Mouse (Mus musculus): Measurements from ENCODE around the gene Snx18. TPM values are rescaled to one million over a fixed set of nuclear protein-coding genes. Genes with fewer than 3 reads are reported as not detected.

The Snx18 gene
- total and polyA plus RNA-seq, 3 experiments: 8.3 to 20.4 (median 18.0) TPM

DNA sequence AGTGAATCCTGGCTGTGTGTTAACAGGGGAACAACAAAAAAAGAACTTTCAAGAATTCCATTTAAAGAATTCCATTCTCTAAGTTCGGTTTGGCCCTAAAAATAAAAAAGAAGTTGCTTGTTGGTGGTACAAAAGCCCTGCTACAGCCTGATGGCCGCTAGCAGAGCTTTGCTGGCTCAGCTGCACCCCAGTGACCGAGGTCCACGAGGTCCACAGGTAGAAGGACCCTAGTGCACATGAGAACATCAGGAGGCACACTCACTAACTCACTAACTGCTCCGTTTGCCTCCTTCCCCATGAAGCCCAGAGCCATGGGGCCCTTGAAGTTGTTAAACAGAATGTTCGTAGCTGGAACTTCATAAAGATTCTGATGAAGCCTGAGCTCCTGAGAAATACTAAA, 14.0 kb downstream of the Snx18 start:
- Histone ChIP-seq H3K27ac (peak overlapping the region; percentile 48), H3K27me3 (ENCODE audit: control insufficient read depth, insufficient read depth, low read length) (no peaks in the 10 kb centered on the region), H3K79me2 (replicated peaks; ENCODE audit: control insufficient read depth, insufficient read depth, low read length) (peaks cover 12% of the 10 kb centered on the region), H3K4me3 (no peak overlapping the region), H3K9ac (ENCODE audit: low read depth, low read length) (no peak overlapping the region), H3K36me3 (ENCODE audit: control insufficient read depth, insufficient read depth, low read length) (no peaks in the 10 kb centered on the region; the same call in 1 of the 2 replicates), H3K4me1 (ENCODE audit: control insufficient read depth, insufficient read depth, low read length) (peaks cover 22% of the 10 kb centered on the region)
- TF ChIP-seq EP300 (IDR thresholded peaks at IDR 0.05; ENCODE audit: insufficient read depth, low read depth, low read length) (no peak), POLR2A (IDR thresholded peaks at IDR 0.05; ENCODE audit: insufficient read depth, low read depth, low read length) (no peak), CTCF (IDR thresholded peaks at IDR 0.05) (no peak)
- WGBS: 62% methylated on average over 6 of the region's 6 CpGs
- intact Hi-C loops (cut with DNase I): no loop called here
- DNase-seq: peak in 1 of 2 experiments; percentile 15

DNA sequence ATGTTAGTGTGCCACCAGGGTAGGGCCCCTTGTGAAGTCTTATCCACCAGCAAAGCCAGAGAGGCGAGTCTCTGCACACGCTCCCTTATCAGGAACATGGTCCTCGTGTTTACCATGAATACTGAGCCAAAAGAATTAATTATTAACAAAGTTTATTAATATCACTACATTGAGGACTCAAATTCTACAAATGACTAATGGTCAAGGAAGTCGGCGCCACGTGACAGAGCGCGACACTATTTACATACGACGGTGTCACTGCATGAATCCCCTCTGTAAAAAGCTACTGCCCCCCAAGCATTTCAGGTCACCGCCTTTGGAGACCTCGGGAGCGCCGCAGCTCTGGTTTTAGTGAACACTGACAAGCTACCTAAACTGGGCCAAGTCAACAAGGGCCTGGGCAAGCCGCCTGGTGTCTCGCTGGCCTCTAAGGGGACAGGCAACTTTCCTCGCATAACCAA, 15.5 kb downstream of the Snx18 start:
- no peak for TF ChIP-seq EP300 (IDR thresholded peaks at IDR 0.05; ENCODE audit: insufficient read depth, low read depth, low read length)
- TF ChIP-seq CTCF (IDR thresholded peaks at IDR 0.05): no peak
- no peak for TF ChIP-seq POLR2A (IDR thresholded peaks at IDR 0.05; ENCODE audit: insufficient read depth, low read depth, low read length)
- Histone ChIP-seq H3K4me3 (no peak overlapping the region), H3K9ac (ENCODE audit: low read depth, low read length) (no peak overlapping the region), H3K79me2 (replicated peaks; ENCODE audit: control insufficient read depth, insufficient read depth, low read length) (peaks cover 16% of the 10 kb centered on the region), H3K27ac (peak overlapping the region; percentile 75), H3K27me3 (ENCODE audit: control insufficient read depth, insufficient read depth, low read length) (no peaks in the 10 kb centered on the region), H3K36me3 (ENCODE audit: control insufficient read depth, insufficient read depth, low read length) (no peaks in the 10 kb centered on the region; the same call in 1 of the 2 replicates), H3K4me1 (ENCODE audit: control insufficient read depth, insufficient read depth, low read length) (peaks cover 24% of the 10 kb centered on the region)
- intact Hi-C loops (cut with DNase I): no loop called here
- WGBS: 54% methylated on average over 17 of the region's 17 CpGs
- peak; percentile 69 to 75 for DNase-seq

DNA sequence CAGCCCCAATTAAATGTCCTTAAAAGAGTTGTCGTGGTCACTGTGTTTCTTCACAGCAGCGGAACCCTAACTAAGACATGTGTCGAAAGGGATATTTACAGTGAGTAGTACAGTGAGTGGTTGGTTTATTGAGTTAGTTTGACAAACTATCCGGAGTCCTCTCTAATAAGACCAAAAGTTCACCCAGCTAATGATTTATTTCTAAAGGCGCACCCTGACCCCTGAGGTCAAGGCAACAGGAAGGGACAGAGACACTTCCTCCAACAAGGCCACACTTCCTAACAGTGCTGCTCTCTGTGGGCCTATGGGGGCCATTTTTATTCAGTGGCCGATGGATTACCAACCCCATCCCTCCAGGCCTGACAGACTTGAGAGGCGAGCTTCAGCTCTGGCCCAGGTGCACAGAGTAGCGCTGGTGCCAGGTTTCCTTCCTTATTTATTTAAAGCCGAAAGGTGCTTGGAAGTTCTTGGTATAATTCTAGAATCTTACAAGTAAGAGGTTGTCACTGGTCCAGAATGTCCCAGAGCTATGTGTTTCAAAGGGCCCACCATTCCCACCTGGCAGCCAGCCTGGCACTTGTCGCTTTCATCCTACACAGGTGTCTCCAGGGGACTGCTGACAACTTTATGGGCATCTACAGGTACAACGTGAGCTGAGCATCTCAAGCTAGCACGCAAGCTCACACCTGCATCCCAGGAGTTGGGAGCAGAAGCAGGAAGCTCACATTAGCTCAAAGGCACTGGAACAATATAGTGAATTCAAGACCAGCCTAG, 16.3 kb downstream of the Snx18 start:
- Histone ChIP-seq H3K27me3 (ENCODE audit: control insufficient read depth, insufficient read depth, low read length) (no peaks in the 10 kb centered on the region), H3K4me3 (no peak overlapping the region), H3K4me1 (ENCODE audit: control insufficient read depth, insufficient read depth, low read length) (peaks cover 30% of the 10 kb centered on the region), H3K9ac (ENCODE audit: low read depth, low read length) (no peak overlapping the region), H3K36me3 (ENCODE audit: control insufficient read depth, insufficient read depth, low read length) (no peaks in the 10 kb centered on the region; the same call in 1 of the 2 replicates), H3K79me2 (replicated peaks; ENCODE audit: control insufficient read depth, insufficient read depth, low read length) (peaks cover 16% of the 10 kb centered on the region), H3K27ac (peak overlapping the region; percentile 75)
- no peak for DNase-seq
- intact Hi-C loops (cut with DNase I): no loop called here
- 90% methylated on average over 12 of the region's 12 CpGs for WGBS
- TF ChIP-seq EP300 (IDR thresholded peaks at IDR 0.05; ENCODE audit: insufficient read depth, low read depth, low read length): no peak
- no peak for TF ChIP-seq CTCF (IDR thresholded peaks at IDR 0.05)
- no peak for TF ChIP-seq POLR2A (IDR thresholded peaks at IDR 0.05; ENCODE audit: insufficient read depth, low read depth, low read length)

- TF ChIP-seq CTCF (IDR thresholded peaks at IDR 0.05) (no peak), EP300 (IDR thresholded peaks at IDR 0.05; ENCODE audit: insufficient read depth, low read depth, low read length) (no peak), POLR2A (IDR thresholded peaks at IDR 0.05; ENCODE audit: insufficient read depth, low read depth, low read length) (no peak)
- H3K79me2 ChIP-seq (replicated peaks; ENCODE audit: control insufficient read depth, insufficient read depth, low read length): peaks cover 14% of the 10 kb centered on the region
- 0 out of 2 replicates have a peak overlapping the region, but pooled peaks have one; percentile 20 for H3K27ac ChIP-seq
- H3K9ac ChIP-seq (ENCODE audit: low read depth, low read length): no peak overlapping the region
- 72% methylated on average over 18 of the region's 18 CpGs for WGBS
- peaks cover 31% of the 10 kb centered on the region for H3K4me1 ChIP-seq (ENCODE audit: control insufficient read depth, insufficient read depth, low read length)
- H3K27me3 ChIP-seq (ENCODE audit: control insufficient read depth, insufficient read depth, low read length): no peaks in the 10 kb centered on the region
- no peak overlapping the region for H3K4me3 ChIP-seq
- DNase-seq: peak in 1 of 2 experiments; percentile 27
- H3K36me3 ChIP-seq (ENCODE audit: control insufficient read depth, insufficient read depth, low read length): no peaks in the 10 kb centered on the region; the same call in 1 of the 2 replicates
- intact Hi-C loops (cut with DNase I): no loop called here
Observed at GRCm38 (mm10) chr13:113600531-113601463, 17.6 kb downstream of the Snx18 start.

DNA sequence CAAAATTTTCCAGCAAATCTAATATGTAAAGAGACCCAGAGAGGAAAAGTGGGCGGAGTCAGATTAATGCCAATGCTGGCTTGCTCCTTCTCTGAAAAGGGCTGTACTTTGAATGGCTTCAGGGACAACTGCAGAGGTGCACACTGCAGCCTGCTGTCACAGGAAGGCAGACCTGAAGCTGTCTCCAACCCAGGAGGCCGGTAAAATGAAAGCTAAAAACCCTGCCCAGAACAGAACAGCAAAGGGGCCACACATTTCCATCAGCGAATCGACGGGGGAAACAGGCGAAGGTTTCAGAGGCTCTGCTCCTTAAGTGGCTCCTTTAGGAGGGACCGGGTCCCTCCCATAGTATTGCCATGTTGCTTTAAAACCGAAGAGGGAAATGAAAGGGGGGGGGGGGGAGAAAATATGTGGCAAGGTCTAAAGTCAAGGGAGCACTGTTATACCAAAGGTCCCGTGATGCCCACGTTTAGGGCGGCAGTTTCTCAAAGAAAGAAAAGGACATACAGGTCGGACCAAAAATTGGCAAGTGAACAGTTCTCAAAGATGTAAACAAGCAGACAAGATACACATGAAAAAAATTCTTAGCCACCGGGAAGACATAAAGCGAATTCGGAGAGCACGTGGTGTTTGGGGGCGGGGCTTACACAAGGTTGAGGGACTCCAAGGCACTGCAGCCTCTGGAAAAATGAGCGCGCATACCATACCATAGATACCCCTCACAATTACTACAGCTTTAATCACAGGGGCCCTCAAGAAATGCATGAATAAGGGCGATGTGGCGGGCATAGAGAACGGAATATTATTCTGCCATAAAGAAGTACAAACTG, 18.4 kb downstream of the Snx18 start:
- H3K27me3 ChIP-seq (ENCODE audit: control insufficient read depth, insufficient read depth, low read length): no peaks in the 10 kb centered on the region
- intact Hi-C loops (cut with DNase I): no loop called here
- TF ChIP-seq POLR2A (IDR thresholded peaks at IDR 0.05; ENCODE audit: insufficient read depth, low read depth, low read length): no peak
- no peak for TF ChIP-seq EP300 (IDR thresholded peaks at IDR 0.05; ENCODE audit: insufficient read depth, low read depth, low read length)
- no peak for TF ChIP-seq CTCF (IDR thresholded peaks at IDR 0.05)
- H3K4me1 ChIP-seq (ENCODE audit: control insufficient read depth, insufficient read depth, low read length): peaks cover 32% of the 10 kb centered on the region
- no peak for DNase-seq
- H3K4me3 ChIP-seq: no peak overlapping the region
- peaks cover 12% of the 10 kb centered on the region for H3K79me2 ChIP-seq (replicated peaks; ENCODE audit: control insufficient read depth, insufficient read depth, low read length)
- no peaks in the 10 kb centered on the region; the same call in 1 of the 2 replicates for H3K36me3 ChIP-seq (ENCODE audit: control insufficient read depth, insufficient read depth, low read length)
- H3K9ac ChIP-seq (ENCODE audit: low read depth, low read length): no peak overlapping the region
- WGBS: 89% methylated on average over 22 of the region's 22 CpGs
- no peak overlapping the region for H3K27ac ChIP-seq

Data from heart, adult 2 months (tissue).